Mouse (Mus musculus): ENCODE data around the gene Zfp352. TPM values are rescaled to one million over a fixed set of nuclear protein-coding genes. Genes with fewer than 3 reads are reported as not detected.

Zfp352 gene
- not detected for total RNA-seq (2023)

GRCm38 (mm10) chr4:90218520-90218919 lies at the start of gene Zfp352:
Gene Zfp352 (plus strand): TSS chr4:90218820.

All from CD4-positive naive resting alpha-beta T cell, adult 57 days (primary cell).